Mouse (Mus musculus) brain, adult 2 months (tissue): ENCODE measurements around the gene Gm10024.
"Not testable (repeated sequence)": the region's sequence is repeated elsewhere in the genome, so short reads cannot be mapped to it uniquely, and the experiment has no call there.

Experiments
- DNase-seq: peaks from one replicate; pipeline ENCODE4 v3.0.0; 2011; ENCODE audit warnings: low read depth, low spot score

Gene Gm10024

DNA sequence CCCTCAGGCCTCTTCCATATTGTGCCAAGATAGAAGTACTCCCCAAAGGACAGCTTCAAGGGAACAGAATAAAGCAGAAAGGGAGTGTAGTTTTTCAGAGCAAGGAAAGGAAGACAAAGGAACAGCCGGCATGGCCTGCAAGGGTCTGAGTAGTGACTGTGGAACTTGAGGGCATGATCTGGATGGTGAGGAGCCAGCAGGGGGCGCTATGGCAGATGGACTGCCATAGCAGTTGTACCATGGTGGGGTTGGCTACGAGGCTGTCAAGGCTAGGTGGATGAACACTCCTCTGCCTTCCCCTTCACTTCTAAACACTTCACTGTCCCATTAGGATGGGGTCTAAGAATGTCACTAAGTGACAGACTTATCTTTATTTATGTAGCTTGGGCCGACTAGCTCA is 18.0 kb downstream of the Gm10024 start:
- DNase-seq = no peak

- no peak for DNase-seq
Observed at GRCm38 (mm10) chr10:77735928-77736327, 24.7 kb downstream of the Gm10024 start.

DNA sequence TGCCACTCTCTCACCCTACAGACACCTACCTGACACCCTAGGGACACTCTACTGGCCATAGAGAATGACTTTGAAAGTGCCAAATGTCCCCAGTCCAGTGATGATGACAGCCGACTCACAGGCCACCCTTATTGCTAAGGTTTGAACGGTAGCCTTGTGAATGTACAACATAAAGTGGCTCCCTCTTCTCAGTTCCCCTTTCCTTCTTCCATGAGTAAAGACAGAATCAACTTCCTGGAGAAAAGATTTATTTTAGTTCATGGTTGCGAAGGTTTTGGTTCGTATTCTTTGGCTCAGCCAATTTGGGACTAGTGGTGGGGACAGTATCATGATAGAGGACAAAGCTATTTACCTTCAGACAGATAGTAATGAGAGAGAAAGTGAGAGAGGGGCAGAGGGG is 27.7 kb downstream of the Gm10024 start:
- no peak for DNase-seq

- not testable (repeated sequence) for DNase-seq
Observed at GRCm38 (mm10) chr10:77741924-77742688, 30.8 kb downstream of the Gm10024 start, which contains the start of gene Gm18596. TSS of gene Gm18596 (minus strand) at chr10:77742638.

GRCm38 (mm10) chr10:77750686-77751085 is 39.4 kb downstream of the Gm10024 start:
- DNase-seq = not testable (repeated sequence)

GRCm38 (mm10) chr10:77751254-77751653 is 40.0 kb downstream of the Gm10024 start, which contains the start of gene Gm9736:
TSS of gene Gm9736 (minus strand) at chr10:77751354.
- not testable (repeated sequence) for DNase-seq

- not testable (repeated sequence) for DNase-seq
Observed at GRCm38 (mm10) chr10:77752312-77752711, 41.1 kb downstream of the Gm10024 start.

DNA sequence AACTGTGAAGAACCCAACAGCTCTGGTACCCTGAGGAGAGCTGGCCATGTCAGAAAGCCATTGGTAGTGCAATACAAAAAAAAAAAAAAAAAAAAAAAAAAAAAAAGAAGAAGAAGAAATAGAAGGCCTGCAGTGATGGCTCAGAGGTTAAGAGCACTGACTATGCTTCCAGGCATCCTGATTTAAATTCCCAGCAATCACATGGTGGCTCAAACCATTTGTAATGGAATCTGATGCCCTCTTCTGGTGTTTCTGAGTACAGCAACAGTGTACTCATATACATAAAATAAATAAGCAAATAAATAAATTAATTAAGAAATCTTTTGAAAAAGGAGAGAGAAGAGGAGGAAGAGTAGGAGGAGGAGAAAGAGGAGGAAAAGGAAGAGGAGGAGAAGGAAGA is 42.2 kb downstream of the Gm10024 start:
- DNase-seq = no peak

DNA sequence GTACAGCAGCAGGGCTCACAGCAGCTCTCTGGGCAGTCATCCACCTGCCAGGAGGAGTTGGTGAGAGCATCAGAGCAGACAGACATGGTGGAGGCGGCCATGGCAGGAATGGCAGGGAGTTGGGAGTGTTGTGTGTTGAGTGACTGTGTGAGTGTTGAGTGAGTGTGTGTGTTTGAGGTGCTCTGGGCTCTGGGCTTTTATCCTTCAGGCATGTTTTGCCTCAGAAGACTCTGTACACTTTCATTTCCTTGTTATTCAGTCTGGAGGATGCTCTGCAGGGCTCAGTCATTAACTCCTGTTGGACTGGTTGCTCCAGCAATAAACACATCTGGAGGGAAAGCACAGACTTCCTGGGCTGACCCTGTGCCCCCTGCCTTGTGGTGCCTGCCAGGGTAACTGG is 48.3 kb downstream of the Gm10024 start, which contains the start of gene Gm3233:
Gene Gm3233, minus strand, starts transcription at position 101 of the 400 bp plus-strand sequence.
- not testable (repeated sequence) for DNase-seq
